Mouse (Mus musculus): ENCODE measurements around the gene Uts2.
"Not testable (repeated sequence)": the region's sequence is repeated elsewhere in the genome, so short reads cannot be mapped to it uniquely, and the experiment has no call there.

Gene Uts2

DNA sequence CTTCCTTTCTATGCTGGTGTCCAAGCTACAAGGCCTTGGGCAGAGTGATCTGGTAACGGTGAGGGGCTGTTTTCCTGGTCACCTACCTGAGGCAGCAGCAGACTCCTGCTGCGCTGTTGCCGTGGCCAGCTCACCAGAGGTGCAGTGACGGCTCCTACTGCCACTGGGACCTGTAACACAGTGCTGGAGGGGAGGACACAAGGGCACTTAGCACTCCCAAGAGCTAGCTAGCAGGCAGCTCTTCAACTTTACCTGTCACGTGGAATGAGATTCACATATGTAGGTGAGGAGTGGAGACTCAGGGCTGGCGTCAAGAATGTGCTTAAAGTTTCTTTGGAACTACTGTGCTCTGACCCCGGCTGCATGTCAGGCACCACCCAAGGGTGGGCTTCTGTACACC is 13.4 kb downstream of the Uts2 start:
- in situ Hi-C loops (cut with MboI, MseI): no loop called here

DNA sequence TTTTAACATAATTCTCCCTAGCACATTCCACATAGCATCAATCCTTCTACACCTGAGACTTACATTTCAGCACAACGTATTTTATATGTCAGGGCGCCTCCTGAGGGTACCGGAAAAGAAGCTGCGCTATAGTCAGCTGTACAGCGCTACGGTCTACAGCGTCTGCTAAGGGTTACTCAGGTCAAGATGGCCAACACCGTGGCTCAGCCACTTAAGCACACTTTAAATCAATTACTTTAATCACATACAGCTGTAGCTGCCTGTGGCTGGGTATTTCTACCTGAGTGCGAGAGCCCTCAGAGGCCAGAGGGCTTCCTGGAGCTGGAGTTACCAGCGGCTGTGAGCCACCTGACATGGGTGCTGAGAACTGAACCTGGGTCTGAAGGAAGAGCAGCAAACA is 19.0 kb downstream of the Uts2 start:
- in situ Hi-C loops (cut with MboI, MseI): no loop called here

- in situ Hi-C loops (cut with MboI, MseI): not testable (repeated sequence)
These were observed 20.5 kb downstream of the Uts2 start for GRCm38 (mm10) chr4:151017356-151017755.

DNA sequence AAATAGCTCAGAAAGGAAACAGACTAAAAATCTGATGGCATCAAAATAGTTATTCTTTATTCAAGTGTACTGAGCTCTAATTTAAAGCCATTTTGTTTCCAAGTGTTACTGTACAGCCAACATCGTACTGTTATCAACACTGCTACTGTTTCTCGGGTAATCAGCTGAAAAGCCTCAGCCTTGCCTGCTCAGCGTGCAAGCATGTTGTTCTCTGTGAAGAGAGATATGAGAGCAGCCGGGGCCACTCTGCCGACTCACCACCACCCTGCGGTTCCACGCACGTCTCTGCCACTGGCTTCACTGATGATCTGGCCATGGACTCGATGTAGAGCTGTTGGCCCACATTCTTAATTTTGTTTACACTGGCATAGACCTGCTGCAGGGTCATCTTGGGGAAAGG is 27.3 kb downstream of the Uts2 start:
- in situ Hi-C loops (cut with MboI, MseI): loop anchor here (10.0 kb wide), 1 partner anchor 879 kb away; the partner anchor contains the start of gene Slc2a7

- in situ Hi-C loops (cut with MboI, MseI): loop anchor here (10.0 kb wide), 1 partner anchor 882 kb away; the partner anchor contains the start of gene Slc2a7
These were observed 30.1 kb downstream of the Uts2 start for GRCm38 (mm10) chr4:151027001-151027400.

- in situ Hi-C loops (cut with MboI, MseI): no loop called here
These were observed 39.6 kb downstream of the Uts2 start for GRCm38 (mm10) chr4:151036521-151036920.

- in situ Hi-C loops (cut with MboI, MseI): no loop called here
These were observed 40.9 kb downstream of the Uts2 start for GRCm38 (mm10) chr4:151037800-151038199.

DNA sequence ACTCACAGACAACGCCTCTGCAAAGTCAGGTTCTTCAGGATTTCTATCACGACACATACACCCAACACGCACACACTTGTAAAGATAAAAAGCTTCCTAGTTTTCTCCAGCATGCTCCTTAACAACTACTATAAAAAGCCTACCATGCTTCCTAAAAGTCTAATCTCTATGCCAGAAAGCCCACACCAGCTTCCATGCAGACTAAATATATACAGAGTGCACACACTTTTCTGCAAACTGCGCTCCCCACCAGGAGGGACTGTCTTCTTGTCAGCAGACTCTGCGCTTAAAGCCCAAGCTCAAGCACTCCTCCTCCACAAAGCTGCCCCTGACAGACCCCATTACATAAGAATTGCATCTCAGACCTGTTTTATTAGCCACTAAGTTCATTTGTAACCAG is 44.6 kb downstream of the Uts2 start:
- in situ Hi-C loops (cut with MboI, MseI): no loop called here

DNA sequence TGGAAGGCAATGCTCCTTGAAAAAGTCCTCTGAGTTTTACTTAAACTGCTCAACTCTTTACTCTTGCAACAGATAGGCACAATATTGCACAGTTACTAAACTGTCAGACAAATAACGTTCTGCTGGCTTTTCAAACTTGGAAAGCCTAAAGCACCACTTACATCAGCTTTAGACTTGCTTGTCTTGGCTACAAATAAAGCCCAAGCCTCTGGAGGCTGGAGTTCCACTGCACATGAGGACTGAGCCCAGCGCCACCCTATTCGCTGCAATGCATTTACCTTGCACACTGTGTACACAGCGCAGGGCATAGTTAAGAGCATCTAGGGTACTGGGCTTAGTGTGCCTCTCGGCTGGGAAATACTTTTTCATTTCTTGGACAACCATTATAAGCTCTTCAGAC is 46.4 kb downstream of the Uts2 start:
- in situ Hi-C loops (cut with MboI, MseI): no loop called here

DNA sequence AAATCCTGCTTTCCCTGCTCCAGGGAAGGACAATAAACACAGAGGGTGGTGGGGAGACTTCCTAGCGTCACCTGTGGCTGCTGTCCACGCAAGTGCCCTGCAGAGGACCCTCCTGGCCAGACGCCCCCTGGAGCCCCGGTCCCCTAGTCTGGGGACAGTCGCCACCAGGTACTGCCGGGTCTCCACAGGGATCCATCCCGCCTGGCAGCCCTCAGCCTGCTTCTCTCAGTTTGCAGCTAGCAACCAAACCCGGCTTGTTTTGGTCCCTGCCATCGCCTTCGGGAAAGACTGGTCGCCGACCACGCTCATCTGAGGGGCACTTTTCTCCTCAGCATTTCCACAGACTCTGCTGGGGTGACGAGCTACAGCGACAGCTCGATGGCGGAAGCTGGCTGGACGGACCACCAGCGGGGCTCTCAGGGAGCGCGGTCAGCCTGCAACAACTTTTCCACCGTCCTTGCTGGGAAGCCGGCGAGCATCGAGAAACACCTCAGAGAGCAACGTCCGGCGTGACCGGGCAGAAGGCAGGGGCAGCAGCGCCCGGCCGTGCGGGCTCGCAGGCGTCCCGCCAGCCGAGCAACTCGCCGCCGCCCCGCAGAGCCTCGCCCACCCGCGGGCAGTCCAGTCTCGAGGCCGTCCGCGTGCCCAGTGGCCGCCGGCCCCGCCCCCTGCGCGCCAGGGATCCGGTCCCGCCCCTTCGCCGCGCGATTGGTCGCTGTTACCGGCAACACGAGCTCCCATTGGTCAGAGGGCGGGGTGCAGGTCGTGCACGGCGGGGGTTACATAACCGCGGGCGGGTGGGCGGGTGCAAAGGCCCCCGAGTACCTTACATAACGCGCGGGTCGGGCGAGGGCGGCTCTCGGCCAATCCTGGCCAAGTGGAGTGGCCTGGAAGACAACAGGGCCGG is 47.4 kb downstream of the Uts2 start, which contains the start of gene Per3:
Per3 (minus strand) TSS at position 629 of the 907 bp plus-strand sequence.
- in situ Hi-C loops (cut with MboI, MseI): no loop called here

GRCm38 (mm10) chr4:151044944-151045570 is 48.2 kb downstream of the Uts2 start:
- in situ Hi-C loops (cut with MboI, MseI): no loop called here

GRCm38 (mm10) chr4:151046524-151046923 is 49.6 kb downstream of the Uts2 start:
- in situ Hi-C loops (cut with MboI, MseI): no loop called here

DNA sequence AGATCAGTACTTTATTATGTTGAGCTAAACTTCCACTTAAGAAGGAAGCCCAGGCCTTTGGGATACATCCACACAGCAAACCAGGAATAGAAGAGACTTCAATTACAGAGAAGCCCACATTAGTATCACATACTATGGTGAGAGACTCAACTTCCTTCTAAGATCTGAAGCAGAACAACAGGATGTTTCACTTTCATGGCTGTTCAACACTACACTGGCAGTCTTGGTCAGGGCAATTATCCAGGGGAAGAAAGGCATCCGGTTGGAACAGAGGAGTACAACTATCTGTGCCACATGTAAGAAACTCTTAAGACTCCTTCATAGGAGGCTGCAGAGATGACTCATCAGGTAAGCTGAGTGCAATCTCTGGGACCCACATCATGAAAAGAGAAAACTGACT is 54.3 kb downstream of the Uts2 start:
- in situ Hi-C loops (cut with MboI, MseI): loop anchor here (25.0 kb wide), 1 partner anchor 811 kb away; the partner anchor contains the start of gene Camta1
